Mouse (Mus musculus): ENCODE measurements around the gene Cks1brt.
A peak's percentile ranks its signal among the peaks of the same experiment; 100 is the strongest.
"Not testable (repeated sequence)": the region's sequence is repeated elsewhere in the genome, so short reads cannot be mapped to it uniquely, and the experiment has no call there.

Gene Cks1brt

DNA sequence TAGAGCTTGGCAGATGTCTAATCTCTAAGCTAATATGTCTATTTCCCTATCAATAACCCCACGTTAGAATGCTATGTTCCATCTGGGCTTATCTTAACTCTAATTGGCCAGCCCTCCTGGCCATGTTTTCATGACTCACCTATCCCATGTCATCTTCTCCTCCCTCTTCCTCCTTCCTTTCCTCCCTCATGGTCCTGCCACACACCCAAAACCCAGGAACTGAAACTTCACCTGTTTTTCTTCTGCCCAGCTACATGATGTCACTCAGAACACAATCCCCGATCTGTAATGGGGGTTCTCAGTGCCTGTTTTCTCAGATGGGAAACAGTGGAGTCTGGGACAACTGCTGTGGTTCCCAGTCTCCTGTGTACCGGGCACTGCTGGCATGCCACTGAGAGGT, at the start of gene Cks1brt:
Gene Cks1brt (plus strand): TSS at position 301 of the 400 bp plus-strand sequence.
- DNase-seq (ENCODE audit: low spot score): no peak

DNA sequence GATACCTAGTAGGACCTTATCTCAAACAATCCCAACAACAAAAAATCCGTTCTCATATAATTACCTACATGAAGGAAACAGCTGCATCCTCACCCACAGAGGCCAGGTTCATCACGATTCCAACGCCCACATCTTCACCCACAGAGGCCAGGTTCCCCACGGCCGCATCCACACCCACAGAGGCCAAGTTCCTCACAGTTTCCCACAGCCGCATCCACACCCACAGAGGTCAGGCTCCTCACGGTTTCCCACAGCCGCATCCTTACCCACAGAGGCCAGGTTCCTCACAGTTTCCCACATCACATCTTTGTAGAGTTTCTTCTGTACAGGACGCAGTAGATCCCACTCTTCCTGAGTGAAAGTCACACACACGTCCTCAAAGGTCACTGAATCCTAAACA, 38.5 kb upstream of the Cks1brt start:
- no peak for DNase-seq (ENCODE audit: low spot score)

DNA sequence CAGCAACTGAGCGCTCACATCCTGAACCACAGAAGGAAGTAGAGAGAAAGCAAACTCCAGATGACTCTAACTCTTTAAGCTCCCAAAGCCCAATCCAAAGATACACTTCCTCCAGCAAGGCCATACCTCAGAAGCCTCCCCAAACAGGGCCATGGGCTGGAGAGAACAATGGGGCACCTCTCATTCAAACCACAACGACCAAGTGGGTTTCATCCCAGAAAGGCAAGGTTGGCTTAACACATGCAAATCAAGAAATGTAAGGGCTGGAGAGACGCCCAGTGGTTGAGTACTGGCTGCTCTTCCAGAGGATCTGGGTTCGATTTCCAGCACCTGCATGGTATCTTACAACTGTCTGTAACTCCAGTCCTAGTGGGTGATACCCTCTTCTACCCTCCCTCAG, 36.2 kb upstream of the Cks1brt start:
- DNase-seq (ENCODE audit: low spot score): no peak

DNA sequence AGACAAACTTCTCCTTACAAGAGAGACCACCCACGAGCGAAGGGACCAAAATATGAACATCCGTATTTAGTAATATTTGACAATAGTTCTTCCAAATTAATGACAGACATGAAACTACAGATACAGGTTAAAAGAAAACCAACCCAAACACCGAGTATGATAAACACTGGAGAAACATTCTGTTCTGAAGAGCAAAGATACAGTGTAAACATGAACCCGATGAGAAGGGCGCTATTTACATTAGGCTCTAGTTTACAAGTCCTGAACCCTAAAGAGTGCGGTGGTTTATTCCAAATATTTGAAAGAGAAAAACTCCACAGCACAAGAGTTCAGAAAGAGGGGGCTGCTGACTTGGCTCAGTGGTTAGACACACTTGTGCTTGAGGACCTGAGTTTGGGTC, 34.7 kb upstream of the Cks1brt start:
- no peak for DNase-seq (ENCODE audit: low spot score)

DNA sequence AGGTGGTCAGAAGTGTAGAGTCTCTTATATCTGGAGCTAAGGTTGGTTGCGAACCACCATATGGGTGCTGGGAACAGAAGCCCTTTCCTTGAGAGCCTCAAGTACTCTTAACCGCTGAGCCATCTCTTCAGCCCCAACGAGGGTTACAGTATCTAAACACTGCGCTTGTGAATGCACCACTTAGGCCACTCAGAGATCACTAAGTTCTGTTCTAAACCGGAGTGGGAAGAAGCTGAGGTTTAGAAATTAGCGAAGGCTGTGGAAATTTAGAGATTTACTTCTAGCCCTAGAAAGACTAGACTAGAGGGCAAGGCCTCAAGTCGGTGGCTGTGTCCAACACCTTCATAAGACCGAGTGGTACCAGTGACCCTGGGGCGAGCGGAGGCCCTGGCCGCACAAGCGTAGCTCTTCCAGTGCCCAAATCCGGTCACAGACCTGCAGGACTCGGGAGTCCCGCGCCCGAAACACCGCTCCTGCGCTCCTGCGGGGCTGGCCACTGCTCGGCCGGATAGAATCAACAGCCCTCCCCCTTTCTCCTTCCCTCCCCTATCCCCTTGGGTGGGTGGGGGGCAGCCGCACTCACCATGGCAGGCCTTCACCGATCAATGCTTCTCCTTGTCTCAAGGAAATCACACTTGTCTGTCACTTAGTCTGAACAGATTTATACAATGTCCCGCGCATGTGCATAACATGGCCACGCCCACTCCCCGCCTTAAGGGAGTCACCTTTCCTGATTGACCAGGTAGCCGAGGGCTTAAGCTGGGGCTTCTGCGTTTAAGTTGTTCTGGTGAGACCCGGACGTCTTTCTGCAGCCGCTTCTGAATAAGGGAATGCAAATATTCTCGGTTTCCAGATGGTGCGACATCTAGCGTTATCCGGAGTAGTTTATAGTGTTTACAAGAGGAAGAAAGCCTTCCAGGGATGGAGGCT, 32.4 kb upstream of the Cks1brt start:
- peak; percentile 92 for DNase-seq (ENCODE audit: low spot score)

DNA sequence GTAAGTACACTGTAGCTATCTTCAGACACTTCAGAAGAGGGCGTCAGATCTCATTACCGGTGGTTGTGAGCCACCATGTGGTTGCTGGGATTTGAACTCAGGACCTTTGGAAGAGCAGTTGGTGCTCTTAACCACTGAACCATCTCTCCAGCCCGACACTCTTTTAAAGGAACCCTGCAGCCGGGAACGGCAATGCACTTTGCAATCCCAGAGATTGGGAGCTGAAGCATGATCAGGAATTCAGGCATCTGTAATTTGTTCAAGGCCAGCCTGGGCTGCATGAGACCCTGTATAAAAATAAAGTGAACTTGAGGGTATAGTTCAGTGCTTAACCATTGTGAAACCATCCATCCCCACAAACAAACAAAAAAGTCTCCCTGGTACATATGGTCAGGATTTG, 31.5 kb upstream of the Cks1brt start:
- DNase-seq (ENCODE audit: low spot score): not testable (repeated sequence)

DNA sequence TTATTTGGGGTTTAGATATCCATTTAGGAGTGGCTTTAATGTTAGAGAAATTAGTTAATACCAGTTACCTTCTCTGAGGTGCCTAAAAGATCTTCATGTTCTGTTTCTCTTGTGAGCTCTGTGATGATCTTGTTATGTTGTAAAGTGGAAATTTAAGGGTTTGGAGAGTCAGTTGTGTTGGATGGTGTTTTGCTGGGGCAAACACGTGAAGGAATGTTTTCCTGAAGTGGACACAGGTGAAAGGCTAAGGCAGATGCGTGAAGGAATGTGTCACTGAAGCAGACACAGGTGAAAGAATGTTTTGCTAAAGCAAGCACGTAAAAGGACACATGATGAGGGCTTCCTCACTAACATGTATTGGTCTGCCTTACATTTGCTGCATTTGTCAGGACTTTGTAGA, 28.7 kb upstream of the Cks1brt start, which contains the start of gene Zfp791:
Gene Zfp791 (minus strand): TSS at position 101 of the 400 bp plus-strand sequence.
- DNase-seq (ENCODE audit: low spot score): no peak

DNA sequence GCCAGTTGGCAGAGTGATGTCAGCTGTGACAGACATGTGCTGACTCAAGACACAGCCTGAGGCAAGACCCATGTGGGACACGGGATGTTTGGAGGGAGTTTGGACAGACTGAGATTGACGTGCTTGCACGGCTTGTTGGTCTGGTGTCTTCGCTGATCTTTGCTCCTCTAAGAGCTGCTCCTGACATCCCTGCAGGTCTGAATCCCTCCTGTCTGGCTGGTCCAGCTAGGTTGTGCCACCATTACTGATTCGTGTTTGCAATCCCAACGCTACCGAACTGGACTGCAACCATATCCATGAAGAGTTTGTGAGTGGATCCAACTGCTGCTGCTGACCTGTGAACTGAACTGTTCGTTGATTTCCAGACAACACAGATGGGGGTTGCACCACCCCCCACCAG, 28.0 kb upstream of the Cks1brt start:
- no peak for DNase-seq (ENCODE audit: low spot score)

DNA sequence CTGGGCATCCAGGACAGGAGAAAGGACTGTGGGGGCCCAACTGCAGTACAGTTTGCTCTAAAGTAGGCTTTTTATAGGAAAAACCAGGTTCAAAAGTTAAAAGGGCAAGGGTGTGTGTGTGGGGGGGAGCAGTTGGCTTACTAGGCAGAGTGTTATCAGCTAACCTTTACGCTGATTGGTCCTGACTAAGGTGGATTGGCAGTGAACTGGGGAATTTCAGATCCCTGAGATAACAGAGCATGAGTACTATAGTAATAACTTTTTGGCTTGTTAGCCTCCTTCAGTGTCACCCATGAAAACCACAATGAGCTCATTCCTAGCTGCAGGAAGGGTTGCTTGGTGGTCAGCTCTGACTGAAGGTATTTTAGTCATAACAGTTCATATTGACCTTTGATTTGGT, 19.4 kb upstream of the Cks1brt start:
- no peak for DNase-seq (ENCODE audit: low spot score)

DNA sequence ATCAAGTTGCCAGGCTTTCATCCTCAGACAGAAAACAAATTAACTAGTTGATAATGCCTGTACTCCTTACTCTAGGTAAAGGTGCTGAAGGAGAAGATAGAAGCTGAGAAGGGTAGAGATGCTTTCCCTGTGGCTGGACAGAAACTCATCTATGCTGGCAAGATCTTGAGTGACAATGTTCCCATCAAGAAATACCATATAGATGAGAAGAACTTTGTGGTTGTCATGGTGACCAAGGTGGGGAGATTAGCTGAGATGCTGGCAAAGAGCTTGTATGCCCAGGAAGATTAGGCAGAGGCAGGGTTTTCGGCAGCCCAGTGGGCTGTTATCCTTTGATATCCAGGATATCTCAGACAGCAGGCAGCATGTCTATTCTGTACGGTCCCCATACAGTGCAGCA, 16.0 kb upstream of the Cks1brt start:
- DNase-seq (ENCODE audit: low spot score): not testable (repeated sequence)

DNA sequence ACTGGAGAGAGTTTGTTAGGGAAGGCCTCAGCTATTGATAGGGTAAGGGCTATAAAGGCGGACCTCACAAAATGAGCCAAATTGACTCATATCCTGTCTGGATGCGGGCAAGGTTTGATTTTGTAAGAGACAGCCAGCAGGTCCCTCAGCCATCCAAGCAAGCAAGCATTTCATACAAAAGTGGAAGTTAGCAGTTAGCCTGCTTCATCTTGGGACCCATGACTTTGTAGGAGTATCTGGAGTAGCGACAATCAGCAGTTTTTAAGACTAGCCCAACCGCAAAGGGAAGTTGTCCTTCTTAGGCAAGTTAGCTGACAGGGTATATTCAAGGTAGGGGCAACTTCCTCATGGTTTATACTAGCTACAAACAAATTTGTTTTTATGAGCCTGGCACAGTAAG, 9.2 kb upstream of the Cks1brt start:
- DNase-seq (ENCODE audit: low spot score): no peak

DNA sequence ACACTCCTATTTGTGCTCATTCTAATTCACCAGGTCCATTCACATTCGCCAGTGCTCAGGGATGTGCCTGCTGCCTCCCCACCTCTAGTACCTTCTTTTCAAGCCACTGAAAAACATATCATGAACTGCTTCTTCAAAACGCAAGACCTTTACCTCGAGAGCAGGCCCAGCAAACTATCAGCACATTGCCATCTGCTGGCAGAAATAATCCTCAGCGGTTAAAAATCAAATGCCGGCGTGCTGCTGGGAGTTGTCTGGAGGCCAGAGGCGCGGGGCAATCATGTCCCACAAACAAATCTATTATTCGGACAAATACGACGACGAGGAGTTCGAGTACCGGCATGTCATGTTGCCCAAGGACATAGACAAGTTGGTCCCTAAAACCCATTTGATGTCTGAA, 19.6 kb downstream of the Cks1brt start:
- DNase-seq (ENCODE audit: low spot score): peak; percentile 39

DNA sequence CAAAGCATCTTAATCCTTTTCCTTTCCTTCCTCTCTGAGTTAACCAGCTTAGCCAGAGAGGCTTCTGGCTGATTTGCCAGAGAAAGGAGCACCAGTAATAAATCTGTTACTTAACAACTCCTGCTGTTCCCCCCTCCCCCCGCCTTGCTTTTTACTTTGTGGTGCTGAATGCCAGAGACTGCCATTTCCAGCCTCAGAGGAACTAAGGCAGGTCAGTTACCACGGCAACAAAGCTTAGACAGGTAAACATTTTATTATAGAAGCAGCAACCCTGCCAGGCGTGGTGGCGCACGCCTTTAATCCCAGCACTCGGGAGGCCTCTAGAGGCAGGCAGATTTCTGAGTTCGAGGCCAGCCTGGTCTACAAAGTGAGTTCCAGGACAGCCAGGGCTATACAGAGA, 24.2 kb downstream of the Cks1brt start:
- DNase-seq (ENCODE audit: low spot score): no peak

DNA sequence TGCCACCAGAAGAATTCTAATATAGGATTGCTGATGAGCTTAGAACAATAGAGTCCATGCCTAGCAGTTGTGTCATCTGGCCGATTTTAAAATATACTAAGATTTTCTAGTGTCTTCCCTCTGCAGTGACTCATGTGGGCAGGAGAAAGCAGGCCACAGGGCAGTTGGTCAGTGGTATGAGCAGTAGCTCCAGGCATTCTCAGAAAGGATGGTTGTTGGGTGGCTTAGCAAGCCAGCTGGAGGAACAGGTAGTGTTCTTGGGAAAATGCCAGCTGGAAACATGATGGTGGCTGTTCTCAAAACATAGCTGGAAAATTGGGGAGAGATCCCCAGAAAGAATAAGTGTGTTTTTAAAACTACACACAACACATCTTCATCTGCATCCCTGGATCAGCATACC, 40.6 kb downstream of the Cks1brt start:
- no peak for DNase-seq (ENCODE audit: low spot score)

DNA sequence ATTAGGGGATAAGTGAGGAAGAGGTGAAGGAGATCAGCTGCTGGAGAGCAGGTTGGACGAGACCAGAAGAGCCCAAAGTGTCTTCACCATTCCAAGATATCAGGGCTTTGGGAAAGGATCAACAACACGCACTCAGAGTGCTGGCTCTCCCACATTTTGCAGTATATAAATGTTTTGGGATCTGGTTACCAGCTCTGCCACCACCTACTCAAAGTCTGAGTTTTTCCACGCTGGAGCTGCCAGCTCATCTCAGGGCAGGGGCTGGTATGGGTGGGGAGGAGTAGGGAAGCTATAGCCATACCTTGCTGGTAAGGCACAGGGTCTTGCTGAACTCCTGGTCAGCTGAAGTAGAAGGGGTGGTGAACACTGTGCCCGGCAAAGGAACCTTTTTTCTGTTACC, 68.5 kb downstream of the Cks1brt start:
- DNase-seq (ENCODE audit: low spot score): no peak

DNA sequence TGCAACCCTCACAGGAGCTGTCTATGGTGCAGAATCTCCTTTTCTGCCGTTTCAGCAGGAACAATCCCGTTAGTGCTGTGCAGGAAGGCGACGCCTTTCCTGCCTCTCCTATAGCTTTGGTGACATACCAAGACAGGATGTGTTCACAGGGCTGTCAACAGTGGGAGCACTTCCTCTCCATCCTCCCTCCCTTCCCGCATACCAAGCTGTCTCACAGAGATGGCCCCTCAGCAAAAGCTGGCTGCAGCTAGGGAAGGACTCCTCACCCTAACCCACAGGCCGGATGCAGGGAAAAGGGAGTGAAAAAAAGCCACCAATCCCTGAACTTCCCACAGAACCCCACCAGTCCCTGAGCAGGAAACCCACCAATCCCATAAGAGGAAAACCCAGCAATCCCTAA, 69.3 kb downstream of the Cks1brt start:
- DNase-seq (ENCODE audit: low spot score): no peak

Data from urinary bladder, postnatal 14 days (tissue).